Mouse (Mus musculus) frontal cortex, postnatal 10 days (tissue): ENCODE results near the gene Nrsn2.

ENCODE experiments used
- DNase-seq, 2 experiments: peaks; one replicate each; pipeline ENCODE4 v3.0.0; 2022; ENCODE audit warnings: low spot score in 2 of 2, mixed read lengths in 1 of 2

The Nrsn2 gene

GRCm38 (mm10) chr2:152376345-152376741 is at the start of gene Nrsn2:
TSS of gene Nrsn2 (minus strand) at chr2:152376638.
- DNase-seq, result peak in 1 of 2 experiments; percentile 32

DNA sequence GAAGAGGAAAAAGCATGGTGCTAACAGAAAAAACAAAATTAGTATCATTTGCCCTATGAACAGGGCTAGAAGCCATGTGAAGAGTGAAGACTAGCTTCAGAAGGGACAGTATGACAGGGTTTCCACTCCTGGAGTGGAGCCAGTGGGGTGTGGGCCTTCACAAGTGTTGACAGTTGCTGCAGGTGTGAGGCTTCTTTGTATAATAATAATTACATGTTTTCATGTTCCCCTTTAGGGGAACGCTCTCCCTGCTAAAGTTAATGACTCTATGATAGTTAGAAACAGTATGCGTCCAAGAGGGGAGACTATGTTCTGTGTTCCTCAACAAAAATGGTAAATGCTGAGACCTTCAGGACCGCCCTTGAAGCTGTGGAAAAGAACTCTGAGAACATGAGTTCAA is 39.3 kb upstream of the Nrsn2 start:
- no peak for DNase-seq

DNA sequence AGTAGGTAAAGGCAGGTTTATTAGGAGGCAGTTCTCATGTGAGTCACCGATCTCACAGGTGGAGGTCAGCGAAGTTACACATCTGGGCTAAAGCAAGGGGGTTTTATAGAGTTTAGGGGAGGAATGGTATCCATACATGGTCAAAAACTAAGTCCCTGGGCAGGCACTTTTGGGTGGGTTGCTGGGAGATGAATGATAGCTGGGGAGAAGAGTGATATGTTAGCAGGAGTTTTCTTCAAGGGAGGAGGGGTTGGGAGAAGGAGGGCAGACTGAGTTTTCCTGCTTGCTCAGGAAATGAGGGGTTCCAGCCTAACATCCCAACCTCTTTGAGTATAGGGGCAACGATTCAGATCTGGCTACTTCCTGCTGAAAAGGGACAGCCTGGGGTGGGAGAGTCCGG is 38.8 kb upstream of the Nrsn2 start, which contains the start of gene 6820408C15Rik:
Gene 6820408C15Rik (plus strand): TSS at position 301 of the 400 bp plus-strand sequence.
- DNase-seq, result no peak

DNA sequence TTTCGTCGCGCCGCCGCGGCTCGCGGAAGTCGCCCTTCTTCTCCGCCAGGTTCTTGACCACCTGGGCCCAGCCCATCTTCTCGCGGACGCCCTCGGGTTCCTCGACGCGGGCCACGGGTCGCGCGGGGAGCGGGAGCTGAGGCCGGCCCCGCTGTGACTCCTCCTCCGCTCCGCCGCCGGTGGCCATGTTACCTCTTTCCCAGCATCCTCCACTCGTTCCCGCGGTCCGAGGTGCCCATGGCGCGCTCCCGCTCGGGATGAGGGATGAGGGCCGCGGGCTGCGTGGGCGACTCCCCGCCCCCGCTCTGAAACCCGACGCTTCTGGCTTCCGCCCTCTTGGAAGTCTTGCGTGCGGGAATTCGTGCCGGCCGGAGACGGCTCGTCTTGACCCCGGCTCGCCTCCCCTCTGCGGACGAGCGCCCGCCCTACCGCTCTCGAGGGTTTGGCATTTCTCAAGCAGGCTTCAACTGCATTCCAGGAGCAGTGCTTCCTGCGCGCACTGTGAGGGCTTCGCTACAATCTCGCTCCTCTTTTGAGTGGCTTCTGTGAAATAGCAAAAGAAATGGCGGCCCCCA is 38.2 kb upstream of the Nrsn2 start, which contains the start of gene Zcchc3:
Gene Zcchc3 (minus strand): TSS at position 437 of the 575 bp plus-strand sequence.
- DNase-seq, result peak; percentile 81 to 87

DNA sequence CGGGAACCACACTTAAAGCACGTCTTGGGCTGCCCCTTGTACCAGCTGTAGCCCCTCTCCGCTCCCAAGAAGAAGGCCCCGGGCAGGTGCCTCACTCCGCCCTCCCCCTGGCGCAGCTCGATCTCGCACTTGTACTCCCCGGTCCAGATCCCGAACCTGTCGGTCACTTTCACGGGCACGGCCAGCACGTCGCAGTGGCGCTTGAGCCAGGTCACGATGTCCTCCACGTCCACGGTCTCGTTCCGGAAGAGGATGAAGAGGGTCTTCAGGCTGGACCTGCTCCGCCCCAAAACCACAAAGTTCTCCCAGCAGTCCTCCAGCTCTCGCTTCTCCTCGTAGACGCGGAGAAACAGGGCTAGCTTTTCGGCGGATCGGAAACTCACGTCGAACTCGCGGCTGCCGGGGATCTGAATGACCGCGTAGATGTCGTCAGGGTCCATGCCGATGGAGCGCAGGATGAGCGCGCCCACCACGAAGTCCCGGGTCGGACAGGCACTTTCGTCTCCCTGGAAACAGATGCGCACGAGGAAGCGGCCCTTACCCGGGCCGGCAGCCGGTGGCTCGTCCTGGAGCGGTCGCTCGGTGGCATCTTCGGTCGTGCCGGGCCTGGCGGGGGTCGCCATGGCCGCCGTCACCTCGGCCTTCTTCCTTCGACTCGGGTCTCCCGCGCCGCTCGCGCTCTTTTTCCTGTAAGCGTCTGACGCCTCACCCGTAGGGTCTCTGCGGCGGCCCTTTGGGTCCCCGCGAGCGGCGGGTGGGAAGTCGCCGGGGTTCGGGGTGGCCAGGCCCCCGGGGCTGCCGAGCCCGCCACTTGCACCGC is 37.5 kb upstream of the Nrsn2 start:
- peak in 1 of 2 experiments; percentile 49 for DNase-seq

DNA sequence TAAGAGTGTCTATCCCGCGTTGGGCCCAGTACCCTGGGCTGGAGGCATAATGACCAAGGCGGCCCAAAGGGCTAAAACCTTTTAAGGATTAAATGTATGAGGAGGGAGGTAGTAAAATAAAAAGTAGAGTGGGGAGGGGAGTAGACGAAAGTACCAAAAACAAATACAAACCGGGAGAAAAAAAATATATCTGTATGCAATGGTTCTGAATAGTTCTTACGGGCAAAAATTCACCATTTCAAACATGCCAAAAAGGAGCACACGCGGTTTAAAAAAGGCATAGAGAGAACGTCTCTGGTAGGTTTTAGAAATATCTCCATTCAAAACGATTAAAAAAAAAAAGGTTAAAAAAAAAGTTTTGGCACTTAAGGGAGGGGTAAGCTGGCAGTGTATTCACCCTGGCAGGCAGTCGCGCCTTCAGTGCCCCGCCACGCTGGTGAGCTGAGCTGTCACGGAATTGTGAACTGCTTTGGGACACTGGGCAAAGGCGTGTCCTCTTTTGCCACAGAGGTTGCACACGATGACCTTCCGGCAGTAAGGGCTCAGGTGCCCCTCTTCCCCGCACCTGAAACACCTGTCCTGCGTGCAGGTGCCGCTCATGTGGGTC is 36.8 kb upstream of the Nrsn2 start:
- no peak for DNase-seq

DNA sequence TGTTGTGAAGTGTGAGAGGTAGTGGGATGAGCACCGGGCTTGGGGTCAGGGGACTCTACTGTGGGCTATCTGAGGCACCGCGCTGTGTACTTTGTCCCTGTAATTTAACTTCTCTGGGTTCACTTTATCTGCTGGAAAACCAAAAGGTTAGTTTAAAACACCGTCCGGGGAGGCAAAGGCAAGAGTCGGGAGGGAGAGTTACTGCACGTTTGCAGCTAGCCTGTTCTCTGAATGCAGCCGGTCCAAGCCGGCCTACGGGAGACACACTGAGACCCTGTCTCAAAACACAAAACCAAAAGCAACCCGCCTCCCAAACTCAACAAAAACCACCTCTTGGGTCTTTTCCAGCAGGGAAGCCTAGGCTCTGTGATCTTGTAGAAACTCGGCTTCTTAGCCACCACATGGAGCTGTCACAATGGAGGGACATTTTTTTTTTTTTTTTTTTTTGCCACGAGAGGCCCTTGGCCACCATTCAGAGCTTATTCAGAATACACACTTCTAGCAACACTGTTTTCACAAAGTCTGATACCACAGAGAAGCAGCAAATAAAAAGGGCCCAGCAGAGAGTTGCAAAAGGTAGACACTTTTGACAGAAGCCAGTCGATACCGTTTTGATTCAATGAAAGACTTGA is 36.2 kb upstream of the Nrsn2 start:
- no peak for DNase-seq

DNA sequence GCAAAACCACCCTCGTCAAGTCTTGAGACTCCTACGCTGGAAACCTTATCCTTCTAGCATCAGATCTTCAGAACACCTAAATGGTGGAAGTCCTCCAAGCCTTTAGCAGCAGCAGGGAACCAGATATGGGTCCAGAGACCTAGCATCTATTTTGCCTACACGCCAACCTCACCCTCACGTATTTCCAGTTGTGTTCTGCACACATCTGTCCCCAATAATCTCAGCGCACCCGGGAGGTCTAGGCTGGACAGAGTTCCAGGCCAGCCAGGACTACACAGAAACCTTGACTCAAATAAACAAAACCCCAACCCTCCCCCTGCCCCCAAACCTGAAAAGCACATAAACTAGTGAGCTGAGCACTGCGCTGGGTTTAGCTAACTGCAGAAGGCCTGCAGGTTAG is 35.0 kb upstream of the Nrsn2 start:
- no peak for DNase-seq

DNA sequence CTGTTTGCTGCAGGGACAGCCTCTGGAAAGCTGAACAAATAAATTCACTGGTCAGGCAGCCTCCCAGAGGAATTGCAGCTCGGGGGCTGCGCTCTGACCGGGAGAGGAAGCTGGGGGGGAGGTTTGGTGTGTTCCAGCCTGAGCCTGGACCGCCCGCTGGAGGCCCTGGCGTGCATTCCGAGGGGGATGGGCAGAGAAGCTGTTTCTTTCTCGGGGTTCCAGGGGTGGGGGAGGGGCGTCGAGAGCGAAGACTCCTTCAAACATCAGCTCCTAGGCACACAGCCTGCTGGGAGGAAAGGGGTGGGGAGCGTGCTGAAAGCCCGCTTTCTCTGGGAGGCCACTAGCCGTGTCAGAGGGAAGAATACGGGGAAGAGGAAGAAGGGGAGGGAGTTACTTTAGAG is 34.5 kb upstream of the Nrsn2 start:
- peak; percentile 84 for DNase-seq

GRCm38 (mm10) chr2:152409781-152410180 is 33.3 kb upstream of the Nrsn2 start:
- DNase-seq, result no peak

DNA sequence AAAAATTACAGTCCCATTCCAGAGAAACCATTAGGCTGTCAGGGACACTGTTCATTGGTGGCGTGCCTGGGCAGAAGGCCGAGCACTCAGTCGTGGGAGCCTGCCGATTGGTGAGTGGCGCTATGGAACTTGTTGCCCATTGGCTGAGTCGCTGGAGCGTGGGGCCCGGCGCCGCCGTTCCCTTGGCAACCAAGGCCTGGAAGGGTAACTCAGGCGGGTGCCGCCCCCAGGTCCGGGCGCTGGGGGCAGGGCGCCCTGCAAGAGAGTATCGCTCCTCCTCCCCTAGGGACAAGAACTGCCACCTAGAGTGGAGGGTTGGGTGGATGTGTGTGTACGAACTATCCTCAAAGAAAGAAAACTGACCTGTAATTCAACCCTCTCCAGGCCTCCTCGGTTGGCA is 29.7 kb upstream of the Nrsn2 start:
- peak; percentile 96 to 97 for DNase-seq

DNA sequence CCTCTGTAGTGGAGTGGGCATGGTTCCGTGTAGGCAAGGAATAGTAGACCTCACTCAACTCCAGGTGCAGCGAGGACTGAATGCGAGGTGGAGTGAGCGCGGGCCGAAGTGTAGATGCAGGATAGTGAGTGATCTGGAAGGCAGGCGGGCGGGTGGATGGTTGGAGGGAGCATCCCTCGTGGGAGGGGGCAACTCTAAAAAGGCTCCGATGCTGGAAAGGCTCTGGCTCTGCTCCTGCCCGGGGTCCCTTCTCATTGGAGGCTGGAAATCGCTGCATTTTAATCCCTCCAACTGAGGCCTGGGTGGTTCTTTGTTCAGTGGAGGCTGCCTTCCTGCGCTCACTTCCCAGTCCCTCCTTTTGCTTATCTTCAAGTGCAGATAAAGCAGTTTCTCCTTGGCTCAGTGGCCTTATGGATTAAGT is 22.7 kb upstream of the Nrsn2 start:
- DNase-seq, result no peak

DNA sequence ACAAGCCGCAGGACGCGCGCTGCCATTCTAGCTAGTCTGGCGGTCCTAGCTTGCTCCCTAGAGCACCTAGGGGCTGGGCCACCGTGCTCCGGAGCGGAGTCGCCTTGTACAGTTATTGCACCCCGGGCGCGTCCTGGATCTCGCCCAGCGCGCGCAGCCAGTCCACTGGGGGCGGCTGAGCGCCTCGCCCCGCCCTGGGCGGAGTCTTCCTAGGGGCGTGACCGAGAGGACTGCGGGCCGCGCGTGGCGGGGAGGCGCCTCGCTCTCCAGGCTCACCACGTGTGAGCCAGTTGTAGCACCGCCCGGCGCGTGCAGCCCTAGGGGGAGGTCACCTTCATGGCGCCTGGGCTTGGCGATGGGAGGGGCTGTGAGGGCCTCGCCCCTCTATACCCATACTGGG is 22.3 kb upstream of the Nrsn2 start:
- DNase-seq, result peak; percentile 89 to 92

GRCm38 (mm10) chr2:152397680-152398435 is 21.4 kb upstream of the Nrsn2 start, which contains the start of gene Sox12:
TSS of gene Sox12 (minus strand) at chr2:152398063.
- DNase-seq, result peak; percentile 96 to 98

- peak; percentile 85 to 92 for DNase-seq
Observed at GRCm38 (mm10) chr2:152397004-152397589, 20.7 kb upstream of the Nrsn2 start.

DNA sequence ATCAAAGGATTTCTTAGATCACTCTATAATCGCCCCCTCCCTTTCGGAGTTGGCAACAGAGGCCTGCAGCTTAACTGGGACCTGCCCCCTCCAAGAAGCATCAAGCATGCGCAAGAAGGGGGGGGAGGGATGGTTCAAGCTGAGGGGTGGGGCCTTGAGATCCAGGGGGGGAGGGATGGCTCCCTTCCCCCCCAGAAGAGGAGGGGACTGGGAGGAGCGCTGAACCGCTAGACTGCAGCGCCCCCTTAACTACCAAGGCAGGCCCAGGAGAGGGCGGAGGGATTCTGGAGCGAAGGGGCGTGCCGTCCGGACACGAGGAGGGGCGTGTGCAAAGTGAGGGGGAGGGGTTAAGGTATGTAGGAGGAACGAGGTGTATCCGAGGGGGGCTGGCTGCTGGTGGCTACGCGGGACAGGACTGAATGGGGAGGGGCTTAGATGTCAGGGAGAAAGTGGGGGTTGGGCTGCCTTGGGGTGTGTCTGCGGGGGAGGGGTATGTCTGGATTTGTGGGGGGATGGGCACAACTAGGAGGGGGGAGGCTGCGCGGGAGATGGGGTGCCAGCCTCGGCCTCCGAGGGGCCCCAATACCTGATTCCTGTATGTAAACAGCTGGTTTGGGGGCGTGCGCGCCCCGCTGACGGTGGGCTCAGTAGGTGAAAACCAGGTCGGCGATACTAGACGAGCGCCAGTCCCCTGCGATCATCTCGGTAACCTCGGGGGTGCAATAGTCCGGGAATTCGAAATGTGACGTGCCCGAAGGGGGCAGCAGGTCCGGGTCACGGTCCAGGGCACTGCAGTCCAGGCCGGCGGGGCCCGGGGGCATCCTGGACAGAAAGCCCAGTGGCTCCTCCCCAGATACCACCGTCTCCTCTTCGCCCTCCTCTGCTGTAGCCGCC is 19.9 kb upstream of the Nrsn2 start:
- DNase-seq, result peak; percentile 92 to 94

DNA sequence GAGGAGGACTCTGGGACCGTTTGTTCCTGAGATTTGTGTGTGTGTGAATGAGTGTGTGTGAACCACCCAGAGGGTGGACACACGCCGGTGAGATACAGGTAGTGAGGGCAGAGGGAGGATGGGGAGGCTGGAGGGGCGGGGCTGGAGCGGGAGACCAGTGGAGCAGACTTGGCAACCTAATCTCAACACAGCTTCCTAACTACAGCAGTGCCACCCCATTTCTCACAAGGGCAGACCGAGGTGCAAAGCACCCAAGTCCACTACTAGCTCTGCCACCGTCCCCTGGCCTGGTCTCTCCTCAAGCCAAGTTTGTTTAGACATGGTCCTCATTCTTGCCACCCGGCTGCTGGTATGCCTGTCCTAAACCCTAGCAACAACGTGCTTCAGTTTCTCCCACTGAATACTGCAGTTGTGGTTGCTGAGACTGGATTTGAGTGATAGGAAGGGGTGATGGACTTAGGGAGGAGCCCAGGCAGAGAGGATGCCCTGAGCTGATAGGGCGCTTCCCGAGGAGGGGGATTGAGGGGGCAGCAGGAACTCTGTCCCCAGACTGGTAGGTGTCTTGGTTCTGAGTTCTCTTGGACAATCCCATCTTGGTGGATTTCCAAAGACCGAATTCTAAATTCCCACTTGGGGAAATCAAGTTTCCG is 19.0 kb upstream of the Nrsn2 start:
- no peak for DNase-seq

GRCm38 (mm10) chr2:152393225-152394017 is 17.0 kb upstream of the Nrsn2 start:
- DNase-seq, result no peak

- peak in 1 of 2 experiments; percentile 47 for DNase-seq
Observed at GRCm38 (mm10) chr2:152392786-152393185, 16.3 kb upstream of the Nrsn2 start.
